Mouse (Mus musculus): ENCODE measurements around the gene Slc26a8.

GRCm38 (mm10) chr17:28628248-28629124, 61.5 kb downstream of the Slc26a8 start:
- TF ChIP-seq CTCF (IDR thresholded peaks at IDR 0.05; ENCODE audit: low read depth, low read length): no peak
- no peak for TF ChIP-seq GATA1 (IDR thresholded peaks at IDR 0.05; ENCODE audit: borderline replicate concordance, low read length)
- TF ChIP-seq POLR2AphosphoS5 (IDR thresholded peaks at IDR 0.05; ENCODE audit: insufficient replicate concordance, low read depth, low read length): no peak
- no peak for TF ChIP-seq GATA2 (IDR thresholded peaks at IDR 0.05; ENCODE audit: borderline replicate concordance, low read depth, low read length)
- no peak for TF ChIP-seq TAL1 (conservative IDR thresholded peaks at IDR 0.05; ENCODE audit: low read depth, low read length)

Measured in G1E (cell line).